Mouse (Mus musculus) lung, embryonic 15.5 days (tissue): ENCODE data around the gene Ccdc184. TPM values are rescaled to one million over a fixed set of nuclear protein-coding genes. Genes with fewer than 3 reads are reported as not detected.

ENCODE experiments used
- ATAC-seq: fragments of 200-750 bp; cut with Nextera tagmentation; 2 replicates; pipeline ENCODE4 v1.8.0; 2017; ENCODE audit warnings: moderate number of reproducible peaks, borderline replicate concordance; ENCODE audit not compliant: low FRiP score, low TSS enrichment; ENCODE audit errors: extremely low read depth
- H3K27ac ChIP-seq: fragments of 300-500 bp; sonication (generic); 2 replicates; pipeline ENCODE4 v1.5.1; 2015; ENCODE audit warnings: moderate library complexity, mild to moderate bottlenecking, inconsistent platforms
- H3K27me3 ChIP-seq: fragments of 300-500 bp; sonication (generic); 2 replicates; pipeline ENCODE4 v1.6.1; 2015; ENCODE audit warnings: inconsistent platforms
- H3K36me3 ChIP-seq: fragments of 300-500 bp; sonication (generic); 2 replicates; pipeline ENCODE4 v1.6.1; 2015; ENCODE audit warnings: inconsistent platforms
- H3K4me1 ChIP-seq: fragments of 300-500 bp; sonication (generic); 2 replicates; pipeline ENCODE4 v1.6.1; 2015; ENCODE audit warnings: inconsistent platforms
- H3K4me2 ChIP-seq: fragments of 300-500 bp; sonication (generic); 2 replicates; pipeline ENCODE4 v1.6.1; 2015; ENCODE audit warnings: inconsistent platforms, mild to moderate bottlenecking, moderate library complexity
- H3K4me3 ChIP-seq: fragments of 300-500 bp; sonication (generic); 2 replicates; pipeline ENCODE4 v1.5.1; 2015; ENCODE audit warnings: mild to moderate bottlenecking, inconsistent platforms
- H3K9ac ChIP-seq: fragments of 300-500 bp; sonication (generic); 2 replicates; pipeline ENCODE4 v1.6.1; 2015; ENCODE audit warnings: inconsistent platforms
- H3K9me3 ChIP-seq: fragments of 300-500 bp; sonication (generic); 2 replicates; pipeline ENCODE4 v1.6.1; 2016; ENCODE audit warnings: inconsistent platforms
- WGBS: fragments of 180-500 bp; shearing (Covaris S2); methylation state at CpG from one replicate; pipeline ENCODE4 v1.1.7; 2015; 5-methylcytosine and 5-hydroxymethylcytosine counted together
- polyA plus RNA-seq: library from polyadenylated mRNA; unstranded; fragments of >200 nt; fragmentation: Nextera tagmentation; extraction: Ambion mirVana; gene quantifications from 2 replicates; pipeline ENCODE4 v1.2.1, GENCODE M21; 2015

The Ccdc184 gene
- polyA plus RNA-seq, 1 experiment from 2014 or later = 0.07 TPM

DNA sequence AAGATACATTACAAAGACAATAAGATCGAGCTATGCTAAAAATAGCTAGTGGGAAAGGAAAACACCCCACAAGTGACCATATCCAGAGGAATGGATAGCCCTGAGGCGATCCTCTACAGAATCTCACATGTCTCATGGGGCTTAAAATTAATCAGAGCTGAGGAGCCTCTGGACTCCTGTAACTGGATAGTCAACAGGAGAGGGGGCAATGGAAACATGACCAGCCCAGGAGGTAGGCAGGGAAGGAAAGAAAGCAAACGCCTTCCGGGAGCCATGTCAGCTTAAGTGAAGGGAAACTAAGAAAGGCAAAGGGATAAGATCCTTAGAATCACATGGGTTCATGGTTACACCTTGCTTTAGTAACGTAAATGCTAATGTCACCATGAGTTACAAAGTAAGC lies 26.1 kb upstream of the Ccdc184 start:
- H3K9ac ChIP-seq = no peak overlapping the region
- no peak overlapping the region for H3K4me3 ChIP-seq
- H3K4me2 ChIP-seq = no peak overlapping the region
- peaks cover 11% of the 10 kb centered on the region; the same call in 1 of the 2 replicates for H3K4me1 ChIP-seq
- peaks cover 37% of the 10 kb centered on the region for H3K36me3 ChIP-seq
- WGBS = 91% methylated on average over 5 of the region's 5 CpGs
- H3K27ac ChIP-seq = no peak overlapping the region
- no peaks in the 10 kb centered on the region for H3K27me3 ChIP-seq
- ATAC-seq = no peak
- no peaks in the 10 kb centered on the region for H3K9me3 ChIP-seq

DNA sequence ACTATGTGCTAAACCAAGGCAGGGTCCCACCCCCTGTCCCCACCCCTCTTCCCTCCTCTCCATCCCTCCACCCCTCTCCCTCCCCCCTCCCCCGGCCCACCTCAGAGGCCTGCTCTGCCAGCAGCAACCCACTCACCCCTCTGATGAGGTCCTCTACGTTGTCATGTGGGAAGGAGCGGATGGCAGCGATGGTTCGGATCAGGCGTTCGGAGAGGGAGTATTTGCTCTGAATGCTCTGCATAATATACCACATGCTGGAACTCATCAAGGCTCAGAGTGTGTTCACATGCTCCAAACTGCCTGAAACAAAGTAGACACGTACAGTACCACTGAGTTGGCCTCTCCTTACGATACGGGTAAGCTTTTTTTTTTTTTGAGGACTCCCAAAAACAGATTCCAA lies 24.4 kb upstream of the Ccdc184 start:
- H3K9ac ChIP-seq = no peak overlapping the region
- WGBS = 83% methylated on average over 10 of the region's 10 CpGs
- no peak overlapping the region for H3K4me3 ChIP-seq
- H3K4me2 ChIP-seq = no peak overlapping the region
- peaks cover 23% of the 10 kb centered on the region for H3K36me3 ChIP-seq
- ATAC-seq = no peak
- H3K27me3 ChIP-seq = no peaks in the 10 kb centered on the region
- H3K9me3 ChIP-seq = no peaks in the 10 kb centered on the region
- peaks cover 14% of the 10 kb centered on the region; the same call in 1 of the 2 replicates for H3K4me1 ChIP-seq
- no peak overlapping the region for H3K27ac ChIP-seq

DNA sequence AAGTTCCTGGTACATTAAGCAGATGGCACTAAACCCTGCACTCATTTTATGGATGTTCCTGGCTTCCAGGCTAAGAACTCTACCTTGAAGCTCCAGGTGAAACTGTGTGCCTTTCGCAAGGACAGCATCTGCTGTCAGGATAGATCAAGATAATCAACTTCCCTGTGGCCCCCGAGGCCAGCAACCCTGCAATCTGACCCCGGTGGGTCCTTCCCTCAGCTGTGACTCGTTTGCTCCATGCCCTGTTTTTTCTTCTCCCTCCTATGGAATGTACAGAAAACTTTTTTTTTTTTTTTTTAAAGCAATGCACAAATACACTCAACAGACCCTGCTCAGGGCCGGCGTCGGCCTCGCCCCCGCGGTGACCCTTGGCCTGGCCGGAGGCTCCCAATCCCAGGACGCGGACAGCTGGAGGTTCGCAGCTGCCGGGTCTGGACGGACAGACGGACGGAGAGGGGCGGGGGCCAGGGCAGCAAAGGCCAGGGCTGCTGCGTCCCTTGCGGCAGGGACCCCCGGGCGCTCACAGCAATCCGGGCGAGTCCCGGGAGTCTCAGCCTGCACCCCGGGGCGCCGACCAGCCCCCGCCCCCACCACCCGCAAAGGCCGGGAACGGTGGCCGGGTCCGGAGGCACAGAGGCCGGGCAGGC lies 22.0 kb upstream of the Ccdc184 start:
- Histone ChIP-seq H3K9me3 (no peaks in the 10 kb centered on the region), H3K27me3 (no peaks in the 10 kb centered on the region), H3K36me3 (peaks cover 18% of the 10 kb centered on the region; the same call in 1 of the 2 replicates), H3K4me1 (peaks cover 18% of the 10 kb centered on the region; the same call in 1 of the 2 replicates), H3K4me3 (peak overlapping the region; percentile 94), H3K4me2 (peak overlapping the region; percentile 78), H3K27ac (peak overlapping the region; percentile 63), H3K9ac (peak overlapping the region; percentile 93)
- 1% methylated on average over 33 of the region's 36 CpGs for WGBS
- ATAC-seq = peak; percentile 73

DNA sequence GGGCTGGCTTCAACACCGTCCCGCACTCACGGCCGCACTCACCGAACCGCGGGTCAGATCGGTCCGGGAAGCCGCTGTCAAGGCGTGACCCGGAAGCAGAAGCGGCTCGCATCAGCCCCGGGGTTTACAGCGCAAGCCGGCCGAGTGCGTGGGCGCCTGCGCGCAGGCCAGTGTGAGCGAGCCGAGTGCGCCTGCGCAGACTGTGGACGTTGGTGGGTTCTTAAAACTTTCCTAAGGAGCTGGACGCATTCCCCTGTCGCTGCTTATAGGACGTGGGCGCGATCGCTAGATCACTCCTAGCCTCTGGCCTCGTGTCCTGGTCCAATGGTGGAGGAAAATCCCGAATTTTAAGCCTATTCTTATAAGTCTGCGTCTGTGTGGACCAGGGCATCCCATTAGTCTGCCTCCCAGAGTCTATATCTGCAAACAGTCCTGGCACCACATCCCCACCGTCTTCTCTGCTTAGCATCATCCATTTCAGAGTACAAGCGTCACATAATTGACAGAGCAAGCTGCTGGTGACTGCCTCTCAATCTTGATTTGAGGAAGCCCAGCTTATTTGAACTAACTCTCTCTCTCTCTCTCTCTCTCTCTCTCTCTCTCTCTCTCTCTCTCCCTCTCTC lies 21.3 kb upstream of the Ccdc184 start:
- peak; percentile 97 for ATAC-seq
- Histone ChIP-seq H3K4me2 (peak overlapping the region; percentile 78), H3K27me3 (no peaks in the 10 kb centered on the region), H3K4me3 (peak overlapping the region; percentile 94), H3K4me1 (peaks cover 18% of the 10 kb centered on the region; the same call in 1 of the 2 replicates), H3K9me3 (no peaks in the 10 kb centered on the region), H3K9ac (peak overlapping the region; percentile 93), H3K27ac (peak overlapping the region; percentile 70), H3K36me3 (peaks cover 13% of the 10 kb centered on the region; the same call in 1 of the 2 replicates)
- WGBS = under 1% methylated on average over 38 of the region's 38 CpGs

DNA sequence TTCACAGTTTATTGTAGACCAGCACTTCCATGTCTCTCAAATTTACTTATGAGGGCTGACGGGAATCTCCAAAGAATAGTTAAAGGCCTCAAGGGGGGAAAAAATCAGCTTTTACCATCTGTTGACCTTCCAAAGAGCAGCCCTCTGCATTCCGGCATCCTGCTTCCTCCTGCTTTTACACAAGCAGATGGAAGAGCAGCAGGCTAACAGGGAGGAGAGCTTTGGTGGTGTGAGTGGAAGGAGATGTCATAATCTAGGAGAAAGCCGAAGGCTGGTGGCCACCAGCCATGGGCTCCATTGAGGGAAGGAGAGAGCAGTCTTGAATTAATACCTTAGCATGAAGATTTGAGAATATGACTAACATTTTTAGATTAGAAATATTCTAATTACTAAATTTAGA lies 18.6 kb upstream of the Ccdc184 start:
- no peaks in the 10 kb centered on the region for H3K9me3 ChIP-seq
- no peak overlapping the region for H3K9ac ChIP-seq
- peaks cover 18% of the 10 kb centered on the region; the same call in 1 of the 2 replicates for H3K4me1 ChIP-seq
- no peaks in the 10 kb centered on the region for H3K36me3 ChIP-seq
- H3K4me3 ChIP-seq = no peak overlapping the region
- no peak overlapping the region for H3K27ac ChIP-seq
- ATAC-seq = no peak
- WGBS = 56% methylated on average over 3 of the region's 3 CpGs
- no peaks in the 10 kb centered on the region for H3K27me3 ChIP-seq
- H3K4me2 ChIP-seq = no peak overlapping the region

DNA sequence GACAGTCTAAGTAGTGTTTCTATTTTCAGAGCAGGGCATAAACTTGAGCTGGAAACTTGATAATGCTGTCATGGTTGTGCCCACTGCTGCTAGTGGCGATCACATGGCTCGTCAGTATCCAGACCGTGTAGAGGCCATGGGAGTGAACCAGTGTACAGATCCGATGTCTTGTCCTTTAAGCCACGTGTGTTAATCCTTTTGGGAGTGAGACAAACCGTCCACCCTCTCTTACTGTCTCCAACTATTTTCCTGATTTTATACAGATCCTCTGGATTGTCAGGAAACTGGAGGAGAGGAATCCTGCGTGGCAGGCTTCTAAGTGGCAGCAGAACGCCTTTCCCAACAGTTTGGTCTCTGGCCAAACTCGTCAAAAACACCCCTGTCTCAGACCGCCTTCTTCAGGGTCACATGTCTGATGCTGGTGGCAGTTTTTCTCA lies 17.8 kb upstream of the Ccdc184 start:
- peaks cover 17% of the 10 kb centered on the region; the same call in 1 of the 2 replicates for H3K4me1 ChIP-seq
- H3K9ac ChIP-seq = no peak overlapping the region
- H3K4me3 ChIP-seq = no peak overlapping the region
- no peak overlapping the region for H3K27ac ChIP-seq
- no peaks in the 10 kb centered on the region for H3K36me3 ChIP-seq
- ATAC-seq = no peak
- no peaks in the 10 kb centered on the region for H3K9me3 ChIP-seq
- H3K27me3 ChIP-seq = no peaks in the 10 kb centered on the region
- H3K4me2 ChIP-seq = no peak overlapping the region
- WGBS = 47% methylated on average over 10 of the region's 10 CpGs

DNA sequence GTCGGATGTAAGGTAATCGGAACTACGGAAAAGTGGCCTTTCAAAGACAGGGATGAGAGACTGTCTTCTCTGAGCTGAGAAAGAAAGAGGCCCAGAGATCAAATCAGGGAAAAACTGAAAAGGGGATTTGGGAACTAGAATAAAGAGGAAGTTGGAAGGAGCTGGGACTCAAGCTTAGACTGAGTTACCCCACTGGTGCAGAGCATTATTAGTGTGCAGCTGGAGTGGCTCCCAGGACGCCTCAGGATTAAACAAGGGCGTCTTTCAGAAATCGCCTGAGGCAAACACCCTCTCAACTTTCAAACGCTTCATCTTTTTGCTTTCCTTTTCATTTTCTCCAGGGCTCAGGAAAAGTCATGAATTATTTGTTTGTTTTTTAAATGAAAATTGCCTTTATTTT lies 14.0 kb upstream of the Ccdc184 start:
- no peaks in the 10 kb centered on the region for H3K9me3 ChIP-seq

DNA sequence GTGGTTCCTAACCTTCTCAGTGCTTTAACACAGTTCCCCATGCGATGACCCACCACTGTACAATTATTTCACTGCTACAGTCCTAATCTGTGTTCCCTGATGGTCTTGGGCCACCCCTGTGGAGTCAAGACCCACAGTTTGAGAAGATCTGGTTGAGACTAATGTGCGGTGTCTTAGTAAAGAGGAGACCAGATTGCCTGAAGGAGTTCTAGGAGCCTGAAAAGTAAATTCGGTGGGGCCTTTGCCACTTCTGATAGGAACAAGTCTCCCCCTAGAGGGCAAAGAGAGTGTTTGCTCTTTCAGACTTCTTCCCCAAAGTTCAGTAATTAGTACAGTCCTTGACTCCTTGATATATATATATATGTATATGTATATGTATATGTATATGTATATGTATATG lies 13.3 kb upstream of the Ccdc184 start:
- no peaks in the 10 kb centered on the region for H3K27me3 ChIP-seq
- H3K27ac ChIP-seq = no peak overlapping the region
- no peaks in the 10 kb centered on the region for H3K36me3 ChIP-seq
- H3K4me1 ChIP-seq = 0 out of 2 replicates have a peak, but pooled peaks cover 3% of the 10 kb centered on the region
- ATAC-seq = peak; percentile 35; the same call in 1 of the 2 replicates
- 35% methylated on average over 3 of the region's 3 CpGs for WGBS
- no peaks in the 10 kb centered on the region for H3K9me3 ChIP-seq
- H3K4me3 ChIP-seq = no peak overlapping the region
- no peak overlapping the region for H3K4me2 ChIP-seq
- no peak overlapping the region for H3K9ac ChIP-seq

More for the DNA sequence above, 14.0 kb upstream of the Ccdc184 start:
- ATAC-seq = no peak
- Histone ChIP-seq H3K36me3 (no peaks in the 10 kb centered on the region), H3K27ac (no peak overlapping the region), H3K4me2 (no peak overlapping the region), H3K9ac (no peak overlapping the region), H3K4me3 (no peak overlapping the region), H3K27me3 (no peaks in the 10 kb centered on the region), H3K4me1 (0 out of 2 replicates have a peak, but pooled peaks cover 3% of the 10 kb centered on the region)
- 50% methylated on average over 7 of the region's 7 CpGs for WGBS

DNA sequence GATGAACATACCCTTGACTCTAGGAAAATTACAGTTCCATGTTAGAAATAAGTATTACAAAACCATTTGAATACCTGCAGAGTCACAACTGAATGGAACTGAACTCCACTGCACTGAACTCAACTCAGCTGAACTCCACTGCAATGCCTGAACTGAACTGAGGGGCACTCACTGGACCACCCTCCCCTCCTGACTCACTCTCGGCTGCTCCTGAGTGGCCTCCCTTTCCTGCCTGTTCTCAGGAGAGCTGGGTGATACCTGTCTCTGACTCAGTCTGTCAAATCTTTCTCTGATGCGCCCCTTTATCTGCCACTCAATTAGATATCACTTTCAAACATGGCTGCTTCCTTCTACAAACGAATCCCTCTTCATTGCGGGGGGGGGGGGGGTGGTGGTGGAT lies 12.8 kb upstream of the Ccdc184 start:
- Histone ChIP-seq H3K4me1 (0 out of 2 replicates have a peak, but pooled peaks cover 2% of the 10 kb centered on the region), H3K4me3 (no peak overlapping the region), H3K27me3 (no peaks in the 10 kb centered on the region), H3K9ac (no peak overlapping the region), H3K9me3 (no peaks in the 10 kb centered on the region), H3K27ac (no peak overlapping the region), H3K4me2 (no peak overlapping the region), H3K36me3 (no peaks in the 10 kb centered on the region)
- 57% methylated on average over 4 of the region's 4 CpGs for WGBS
- ATAC-seq = no peak

DNA sequence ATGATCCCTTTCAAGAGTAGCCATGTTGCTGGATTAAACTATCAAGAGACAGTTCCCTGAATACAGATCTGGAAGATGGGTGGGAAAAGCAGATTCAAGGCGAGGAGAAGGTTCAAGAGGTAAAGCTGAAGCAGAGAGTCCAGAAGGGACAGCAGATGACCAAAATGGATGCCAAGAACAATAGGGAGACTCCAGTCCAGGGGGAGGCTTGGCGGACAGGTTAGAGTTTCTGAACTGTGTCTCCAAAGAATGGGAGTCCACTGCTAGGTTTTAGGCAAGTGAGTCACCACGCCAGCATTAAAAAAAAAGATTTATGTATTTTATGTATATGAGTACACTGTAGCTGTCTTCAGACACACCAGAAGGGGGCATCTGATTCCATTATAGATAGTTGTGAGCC lies 12.3 kb upstream of the Ccdc184 start:
- no peak overlapping the region for H3K27ac ChIP-seq
- no peaks in the 10 kb centered on the region for H3K4me1 ChIP-seq
- WGBS = 72% methylated on average over 3 of the region's 3 CpGs
- no peak overlapping the region for H3K4me2 ChIP-seq
- no peak for ATAC-seq
- H3K36me3 ChIP-seq = no peaks in the 10 kb centered on the region
- H3K4me3 ChIP-seq = no peak overlapping the region
- no peaks in the 10 kb centered on the region for H3K27me3 ChIP-seq
- H3K9ac ChIP-seq = no peak overlapping the region
- H3K9me3 ChIP-seq = no peaks in the 10 kb centered on the region

DNA sequence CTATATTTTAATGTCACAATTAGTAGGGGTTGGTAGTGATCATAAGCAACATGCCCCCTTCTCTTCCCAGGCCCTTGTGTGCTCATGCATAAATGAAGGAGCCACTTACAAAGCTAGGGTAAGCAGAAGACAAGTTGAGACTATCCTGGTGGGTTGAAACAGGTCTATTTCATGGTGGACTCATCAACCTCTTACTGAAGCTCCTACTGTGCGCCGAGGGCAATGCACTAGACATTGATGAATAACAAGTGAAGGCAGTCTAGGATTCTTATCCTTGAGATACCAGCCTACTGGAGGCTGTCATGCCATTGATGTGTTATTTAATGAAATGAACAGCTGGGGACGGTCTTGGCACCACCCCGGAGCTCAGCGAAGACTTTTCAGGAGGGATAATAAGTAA lies 11.7 kb upstream of the Ccdc184 start:
- Histone ChIP-seq H3K4me1 (no peaks in the 10 kb centered on the region), H3K9ac (no peak overlapping the region), H3K4me3 (no peak overlapping the region), H3K4me2 (no peak overlapping the region), H3K27me3 (no peaks in the 10 kb centered on the region), H3K36me3 (no peaks in the 10 kb centered on the region), H3K9me3 (no peaks in the 10 kb centered on the region), H3K27ac (no peak overlapping the region)
- ATAC-seq = no peak
- 80% methylated on average over 5 of the region's 5 CpGs for WGBS

DNA sequence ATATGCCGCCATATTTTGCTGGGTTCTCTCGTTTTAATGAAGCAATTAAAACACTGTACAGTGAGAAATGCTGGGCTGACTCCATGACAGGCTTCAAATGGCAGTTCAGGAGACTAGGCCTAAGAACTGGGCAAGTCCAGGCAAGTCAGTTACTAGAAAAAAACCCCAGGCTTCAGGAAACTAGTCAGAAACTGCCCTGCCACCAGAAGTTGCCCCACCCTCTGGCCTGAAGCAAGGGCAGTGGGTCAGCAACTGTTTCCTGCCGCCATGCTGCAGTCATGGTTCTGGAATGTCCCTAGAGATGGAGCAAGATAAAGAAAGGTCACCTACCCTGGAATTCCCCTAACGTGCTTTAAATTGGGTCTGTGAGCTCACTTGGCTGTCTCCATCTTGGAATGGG lies 11.0 kb upstream of the Ccdc184 start:
- Histone ChIP-seq H3K36me3 (no peaks in the 10 kb centered on the region), H3K4me1 (no peaks in the 10 kb centered on the region), H3K27me3 (no peaks in the 10 kb centered on the region), H3K27ac (no peak overlapping the region), H3K9me3 (no peaks in the 10 kb centered on the region), H3K4me3 (no peak overlapping the region), H3K9ac (no peak overlapping the region), H3K4me2 (no peak overlapping the region)
- ATAC-seq = no peak
- 55% methylated on average over 4 of the region's 4 CpGs for WGBS
